ENCODE assay signal across 8 mouse cellular contexts in genomic region chr2:24762446-24762960, GRCm38 (mm10). TPM values are rescaled to one million over a fixed set of nuclear protein-coding genes. Genes with fewer than 3 reads are reported as not detected.
DNase-seq lines count a peak whose midpoint lies in the region; ATAC-seq and TF ChIP-seq lines count a peak whose summit lies in the region.

No protein-coding gene starts in this region.

- H3K27ac ChIP-seq in heart, embryonic 16.5 days (ENCODE audit: low read length) = no peak overlapping the region
- H3K27ac ChIP-seq in forebrain, embryonic 13.5 days = peak overlapping the region; percentile 68
- H3K27ac ChIP-seq in midbrain, embryonic 15.5 days = peak overlapping the region; percentile 79

- H3K36me3 ChIP-seq in heart, embryonic 16.5 days (ENCODE audit: control insufficient read depth, insufficient read depth) = no peaks in the 10 kb centered on the region
- no peaks in the 10 kb centered on the region for H3K36me3 ChIP-seq in forebrain, embryonic 13.5 days (ENCODE audit: poor library complexity, severe bottlenecking)
- no peaks in the 10 kb centered on the region; the same call in 1 of the 2 replicates for H3K36me3 ChIP-seq in midbrain, embryonic 15.5 days (replicated peaks)

- peaks cover 35% of the 10 kb centered on the region for H3K27me3 ChIP-seq in heart, embryonic 16.5 days (ENCODE audit: control insufficient read depth, insufficient read depth, low read length)
- H3K27me3 ChIP-seq in forebrain, embryonic 13.5 days = peaks cover 22% of the 10 kb centered on the region
- H3K27me3 ChIP-seq in midbrain, embryonic 15.5 days (replicated peaks) = no peaks in the 10 kb centered on the region

- peak; percentile 41 for ATAC-seq in heart, embryonic 16.5 days (replicated peaks; ENCODE audit: extremely low read depth, insufficient read depth, low FRiP score)
- ATAC-seq in forebrain, embryonic 13.5 days = peak; percentile 60
- ATAC-seq in midbrain, embryonic 15.5 days (replicated peaks) = peak; percentile 84

- peak overlapping the region; percentile 53 for H3K4me3 ChIP-seq in heart, embryonic 16.5 days (ENCODE audit: low read length)
- peak overlapping the region; percentile 70 for H3K4me3 ChIP-seq in forebrain, embryonic 13.5 days
- H3K4me3 ChIP-seq in midbrain, embryonic 15.5 days = peak overlapping the region; percentile 69

- DNase-seq in heart, adult 18-20 months = no peak
- peak; percentile 66 for DNase-seq in brain, embryonic 14.5 days (ENCODE audit: low read depth)
- peak; percentile 45 to 50 for DNase-seq in layer of hippocampus, postnatal 14 days (ENCODE audit: low spot score in 2 of 2)
- no peak for DNase-seq in spleen, postnatal 10 days (ENCODE audit: low spot score in 2 of 2)
- DNase-seq in urinary bladder, postnatal 36 days (ENCODE audit: low spot score in 2 of 2) = no peak

- peak overlapping the region; percentile 79 for H3K4me2 ChIP-seq in heart, embryonic 16.5 days (ENCODE audit: low read depth, low read length)
- peak overlapping the region; percentile 98 for H3K4me2 ChIP-seq in forebrain, embryonic 13.5 days
- H3K4me2 ChIP-seq in midbrain, embryonic 15.5 days = peak overlapping the region; percentile 88

- peaks cover 10% of the 10 kb centered on the region for H3K4me1 ChIP-seq in heart, embryonic 16.5 days (ENCODE audit: control insufficient read depth, insufficient read depth, low read length)
- H3K4me1 ChIP-seq in forebrain, embryonic 13.5 days = peaks cover 19% of the 10 kb centered on the region
- H3K4me1 ChIP-seq in midbrain, embryonic 15.5 days = peaks cover 23% of the 10 kb centered on the region

- no peaks in the 10 kb centered on the region for H3K9me3 ChIP-seq in heart, embryonic 16.5 days (replicated peaks; ENCODE audit: control insufficient read depth, low read length)
- H3K9me3 ChIP-seq in forebrain, embryonic 13.5 days (replicated peaks) = no peaks in the 10 kb centered on the region
- no peaks in the 10 kb centered on the region for H3K9me3 ChIP-seq in midbrain, embryonic 15.5 days

- TF ChIP-seq POLR2A in brain, embryonic 14.5 days (IDR thresholded peaks at IDR 0.05; ENCODE audit: borderline replicate concordance, extremely low read depth, insufficient read depth, insufficient read length, poor library complexity, severe bottlenecking) = no peak

- H3K9ac ChIP-seq in heart, embryonic 16.5 days (ENCODE audit: low read length) = no peak overlapping the region
- peak overlapping the region; percentile 76 for H3K9ac ChIP-seq in forebrain, embryonic 13.5 days
- peak overlapping the region; percentile 71 for H3K9ac ChIP-seq in midbrain, embryonic 15.5 days

- WGBS in heart, embryonic 16.5 days = 1% methylated on average over 52 of the region's 52 CpGs
- 1% methylated on average over 48 of the region's 52 CpGs for WGBS in forebrain, embryonic 13.5 days
- WGBS in midbrain, embryonic 15.5 days = 1% methylated on average over 51 of the region's 52 CpGs

- no peak for TF ChIP-seq CTCF in brain, embryonic 14.5 days (IDR thresholded peaks at IDR 0.05; ENCODE audit: borderline replicate concordance, extremely low read depth, insufficient read depth, insufficient read length)

RNA-seq across cellular contexts. Expression of gene Cacna1b, which starts 0.4 kb away (rescaled TPM):
- polyA plus RNA-seq in heart, embryonic 16.5 days (2015; fragmentation: Nextera tagmentation; extraction: Ambion mirVana) = 0.13 and 0.36 TPM in 2 replicates
- total RNA-seq in heart, adult 18-20 months (2021) = under 1 TPM; 0.17 to 0.31 TPM
- 80.2 and 100 TPM in 2 replicates for polyA plus RNA-seq in brain, embryonic 14.5 days (2012; rRNA removed)
- 4.5 and 5.6 TPM in 2 replicates for polyA plus RNA-seq in forebrain, embryonic 13.5 days (2015; fragmentation: Nextera tagmentation; extraction: Ambion mirVana)
- 100 to 1,000 TPM in 1 of 2 experiments, 10 to 100 TPM in 1; 94.8 to 105 TPM for total RNA-seq in layer of hippocampus, postnatal 14 days (2021)
- polyA plus RNA-seq in midbrain, embryonic 15.5 days (2015; fragmentation: Nextera tagmentation; extraction: Ambion mirVana) = 17.0 and 18.4 TPM in 2 replicates

Comparison
In these comparisons a context has a peak if more than half of its experiments do, and no peak if none do; other contexts are left out.
1. DNase-seq: peak in brain, embryonic 14.5 days (single experiment) and layer of hippocampus, postnatal 14 days (2 of 2); none in heart, adult 18-20 months (0 of 2), spleen, postnatal 10 days (0 of 2) and urinary bladder, postnatal 36 days (0 of 2).
2. Peak in every context shown above with its lines, with median percentiles within 50 percentile points of each other: ATAC-seq, H3K4me2 ChIP-seq and H3K4me3 ChIP-seq.